Mouse (Mus musculus) A20 (cell line): ENCODE measurements around the gene As3mt.
"Not testable (repeated sequence)": the region's sequence is repeated elsewhere in the genome, so short reads cannot be mapped to it uniquely, and the experiment has no call there.

Source experiments
- DNase-seq: peaks from one replicate; pipeline ENCODE4 v3.0.0-alpha.2; 2011; ENCODE audit warnings: low read depth, low spot score

Gene As3mt

GRCm38 (mm10) chr19:46747799-46748198, 40.5 kb downstream of the As3mt start:
- no peak for DNase-seq

- no peak for DNase-seq
Observed at GRCm38 (mm10) chr19:46752235-46752634, 45.0 kb downstream of the As3mt start.

GRCm38 (mm10) chr19:46755066-46755465, 47.8 kb downstream of the As3mt start:
- DNase-seq, result peak; percentile 51

GRCm38 (mm10) chr19:46756221-46756620, 49.0 kb downstream of the As3mt start:
- no peak for DNase-seq

GRCm38 (mm10) chr19:46759096-46759495, 51.8 kb downstream of the As3mt start:
- no peak for DNase-seq

GRCm38 (mm10) chr19:46759909-46760308, 52.7 kb downstream of the As3mt start:
- not testable (repeated sequence) for DNase-seq

- DNase-seq, result peak; percentile 87
Observed at GRCm38 (mm10) chr19:46760375-46761160, 53.3 kb downstream of the As3mt start.

GRCm38 (mm10) chr19:46761247-46761946, 54.1 kb downstream of the As3mt start, which contains the start of gene Cnnm2:
TSS of gene Cnnm2 (plus strand) at chr19:46761596.
- peak; percentile 100 for DNase-seq

- DNase-seq, result no peak
Observed at GRCm38 (mm10) chr19:46761971-46762290, 54.7 kb downstream of the As3mt start.

- peak; percentile 26 for DNase-seq
Observed at GRCm38 (mm10) chr19:46762291-46762991, 55.2 kb downstream of the As3mt start.

GRCm38 (mm10) chr19:46762992-46763342, 55.7 kb downstream of the As3mt start:
- no peak for DNase-seq

- no peak for DNase-seq
Observed at GRCm38 (mm10) chr19:46763356-46763755, 56.1 kb downstream of the As3mt start.

GRCm38 (mm10) chr19:46763932-46764762, 56.9 kb downstream of the As3mt start:
- DNase-seq, result no peak

GRCm38 (mm10) chr19:46764763-46765117, 57.5 kb downstream of the As3mt start:
- DNase-seq, result no peak

- DNase-seq, result no peak
Observed at GRCm38 (mm10) chr19:46766125-46766524, 58.9 kb downstream of the As3mt start.

- DNase-seq, result no peak
Observed at GRCm38 (mm10) chr19:46769759-46770158, 62.5 kb downstream of the As3mt start.

- no peak for DNase-seq
Observed at GRCm38 (mm10) chr19:46771801-46772200, 64.5 kb downstream of the As3mt start.

- DNase-seq, result no peak
Observed at GRCm38 (mm10) chr19:46776391-46776790, 69.1 kb downstream of the As3mt start.

GRCm38 (mm10) chr19:46776850-46777249, 69.6 kb downstream of the As3mt start:
- DNase-seq, result no peak

GRCm38 (mm10) chr19:46777928-46778680, 70.8 kb downstream of the As3mt start:
- DNase-seq, result no peak

GRCm38 (mm10) chr19:46779130-46779529, 71.9 kb downstream of the As3mt start:
- not testable (repeated sequence) for DNase-seq
